Mouse (Mus musculus) limb, embryonic 14.5 days (tissue): ENCODE data around the gene Neurl1a. TPM values are rescaled to one million over a fixed set of nuclear protein-coding genes. Genes with fewer than 3 reads are reported as not detected.

Experiments
- ATAC-seq: fragments of 200-750 bp; cut with Nextera tagmentation; 2 replicates; pipeline ENCODE4 v1.8.0; 2017; ENCODE audit warnings: low read depth, moderate number of reproducible peaks, moderate TSS enrichment; ENCODE audit not compliant: low FRiP score
- DNase-seq: peaks from one replicate; pipeline ENCODE4 v3.0.0-alpha.2; 2015; ENCODE audit warnings: low spot score
- H3K27ac ChIP-seq: fragments of 300-500 bp; sonication (generic); replicated peaks from 2 replicates; pipeline ENCODE4 v1.5.1; 2014; ENCODE audit warnings: low read depth, mild to moderate bottlenecking, low read length, moderate library complexity, mixed read lengths
- H3K27me3 ChIP-seq: fragments of 300-500 bp; sonication (generic); 2 replicates; pipeline ENCODE4 v1.6.1; 2014; ENCODE audit warnings: low read length, mixed read lengths; ENCODE audit not compliant: control insufficient read depth, insufficient read depth
- H3K36me3 ChIP-seq: fragments of 300-500 bp; sonication (generic); 2 replicates; pipeline ENCODE4 v1.6.1; 2014; ENCODE audit warnings: mild to moderate bottlenecking, low read length, moderate library complexity, mixed read lengths; ENCODE audit not compliant: control insufficient read depth, insufficient read depth
- H3K4me1 ChIP-seq: fragments of 300-500 bp; sonication (generic); 2 replicates; pipeline ENCODE4 v1.6.1; 2014; ENCODE audit warnings: antibody characterized with exemption, low read length, mixed read lengths; ENCODE audit not compliant: control insufficient read depth, insufficient read depth
- H3K4me2 ChIP-seq: fragments of 300-500 bp; sonication (generic); replicated peaks from 2 replicates; pipeline ENCODE4 v1.6.1; 2014; ENCODE audit warnings: low read depth, mild to moderate bottlenecking, low read length, moderate library complexity; ENCODE audit not compliant: severe bottlenecking
- H3K4me3 ChIP-seq: fragments of 300-500 bp; sonication (generic); replicated peaks from 2 replicates; pipeline ENCODE4 v1.5.1; 2014; ENCODE audit warnings: low read length
- H3K9ac ChIP-seq: fragments of 300-500 bp; sonication (generic); 2 replicates; pipeline ENCODE4 v1.6.1; 2014; ENCODE audit warnings: mild to moderate bottlenecking, low read depth, low read length, moderate library complexity; ENCODE audit not compliant: severe bottlenecking
- H3K9me3 ChIP-seq: fragments of 300-500 bp; sonication (generic); 2 replicates; pipeline ENCODE4 v1.6.1; 2016; ENCODE audit warnings: low read length; ENCODE audit not compliant: control insufficient read depth
- POLR2A ChIP-seq: fragments of 200-500 bp; IDR thresholded peaks from 2 replicates; pipeline ENCODE4 v1.8.0; 2012; ENCODE audit warnings: inconsistent platforms, mild to moderate bottlenecking, moderate library complexity, borderline replicate concordance; ENCODE audit not compliant: insufficient read depth, insufficient read length; ENCODE audit errors: extremely low read depth
- WGBS: fragments of 180-500 bp; shearing (Covaris S2); extraction: QIAGEN DNeasy Blood & Tissue Kit; methylation state at CpG from one replicate; pipeline ENCODE4 v1.1.7; 2014; 5-methylcytosine and 5-hydroxymethylcytosine counted together
- polyA plus RNA-seq, 2 experiments: library from polyadenylated mRNA; depleted of rRNA in 1 of 2; stranded (reverse) in 1 of 2; unstranded in 1 of 2; fragments of >200 nt; fragmentation: Nextera tagmentation in 1 of 2; extraction: Ambion mirVana in 1 of 2; gene quantifications; 2 replicates each; pipeline versions ENCODE4 v1.2.1 to v1.2.3; 2012 to 2014

Gene Neurl1a
- polyA plus RNA-seq, 2 experiments: 8.0 to 10.3 TPM

GRCm38 (mm10) chr19:47153767-47154166, 24.9 kb upstream of the Neurl1a start:
- peaks cover 11% of the 10 kb centered on the region for H3K4me1 ChIP-seq
- 78% methylated on average over 7 of the region's 7 CpGs for WGBS
- no peak overlapping the region for H3K4me3 ChIP-seq
- ATAC-seq (no peak), DNase-seq (no peak)
- H3K4me2 ChIP-seq: no peak overlapping the region
- no peak overlapping the region for H3K9ac ChIP-seq
- no peaks in the 10 kb centered on the region for H3K36me3 ChIP-seq
- H3K27me3 ChIP-seq: no peaks in the 10 kb centered on the region; the same call in 1 of the 2 replicates
- TF ChIP-seq POLR2A: no peak
- H3K9me3 ChIP-seq: no peaks in the 10 kb centered on the region
- no peak overlapping the region for H3K27ac ChIP-seq

- Histone ChIP-seq H3K36me3 (no peaks in the 10 kb centered on the region), H3K4me1 (no peaks in the 10 kb centered on the region), H3K9me3 (no peaks in the 10 kb centered on the region), H3K4me3 (no peak within 1 kb of the TSS), H3K9ac (no peak within 1 kb of the TSS), H3K27me3 (no peaks in the 10 kb centered on the region), H3K4me2 (no peak within 1 kb of the TSS), H3K27ac (no peak within 1 kb of the TSS)
- DNase-seq (no peak), ATAC-seq (no peak)
- 81% methylated on average over 11 of the region's 11 CpGs for WGBS
- no peak for TF ChIP-seq POLR2A
These were observed 21.0 kb upstream of the Neurl1a start, which contains the start of gene Calhm3 for GRCm38 (mm10) chr19:47157664-47158063. TSS of gene Calhm3 (minus strand) at chr19:47157764.

- ATAC-seq (no peak), DNase-seq (no peak)
- no peak overlapping the region for H3K4me2 ChIP-seq
- no peak overlapping the region for H3K27ac ChIP-seq
- H3K4me3 ChIP-seq: no peak overlapping the region
- TF ChIP-seq POLR2A: no peak
- H3K27me3 ChIP-seq: no peaks in the 10 kb centered on the region
- no peaks in the 10 kb centered on the region for H3K9me3 ChIP-seq
- WGBS: 51% methylated on average over 4 of the region's 4 CpGs
- no peak overlapping the region for H3K9ac ChIP-seq
- H3K36me3 ChIP-seq: no peaks in the 10 kb centered on the region
- no peaks in the 10 kb centered on the region for H3K4me1 ChIP-seq
These were observed 17.0 kb upstream of the Neurl1a start for GRCm38 (mm10) chr19:47161669-47162068.

DNA sequence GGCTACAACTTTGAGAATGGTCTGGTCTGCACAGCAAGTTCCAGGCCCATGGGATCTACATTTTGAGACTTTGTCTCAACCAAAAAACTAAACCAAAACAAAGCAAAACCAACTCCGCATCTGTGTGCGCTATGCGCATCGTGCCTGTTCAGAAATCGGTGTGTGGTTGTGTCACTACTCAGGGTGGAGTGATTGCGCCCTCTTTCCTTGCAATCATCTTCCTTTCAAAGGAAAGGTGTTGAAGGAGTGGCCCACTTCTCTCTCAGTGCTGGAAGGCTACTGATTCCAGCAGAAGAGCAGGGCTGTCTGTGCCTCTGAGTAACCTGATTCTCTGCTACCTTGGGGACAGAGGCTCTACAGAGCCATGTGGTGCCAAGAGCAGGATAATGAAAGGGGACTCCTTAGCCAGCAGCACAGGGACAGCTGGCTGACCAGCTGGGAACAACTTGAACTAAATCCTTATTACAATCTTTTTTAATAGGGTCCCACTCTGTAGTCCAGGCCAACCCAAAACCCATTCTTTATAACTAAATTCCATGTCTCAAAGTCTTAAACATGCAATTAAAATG, 15.4 kb upstream of the Neurl1a start:
- WGBS: 85% methylated on average over 6 of the region's 6 CpGs
- Histone ChIP-seq H3K36me3 (no peaks in the 10 kb centered on the region), H3K4me2 (no peak overlapping the region), H3K4me3 (no peak overlapping the region), H3K27me3 (no peaks in the 10 kb centered on the region), H3K4me1 (no peaks in the 10 kb centered on the region), H3K27ac (no peak overlapping the region), H3K9me3 (no peaks in the 10 kb centered on the region), H3K9ac (no peak overlapping the region)
- no peak for TF ChIP-seq POLR2A
- DNase-seq (peak; percentile 54), ATAC-seq (peak; percentile 77)

- Histone ChIP-seq H3K27ac (no peak overlapping the region), H3K4me3 (no peak overlapping the region), H3K27me3 (no peaks in the 10 kb centered on the region), H3K4me1 (no peaks in the 10 kb centered on the region), H3K4me2 (no peak overlapping the region), H3K9me3 (no peaks in the 10 kb centered on the region), H3K9ac (no peak overlapping the region), H3K36me3 (no peaks in the 10 kb centered on the region)
- ATAC-seq (no peak), DNase-seq (no peak)
- TF ChIP-seq POLR2A: no peak
- WGBS: 54% methylated on average over 3 of the region's 3 CpGs
These were observed 11.9 kb upstream of the Neurl1a start for GRCm38 (mm10) chr19:47166758-47167157.
